Mouse (Mus musculus): ENCODE results near the gene Kif2c.
A peak's percentile ranks its signal among the peaks of the same experiment; 100 is the strongest.

Kif2c gene

DNA sequence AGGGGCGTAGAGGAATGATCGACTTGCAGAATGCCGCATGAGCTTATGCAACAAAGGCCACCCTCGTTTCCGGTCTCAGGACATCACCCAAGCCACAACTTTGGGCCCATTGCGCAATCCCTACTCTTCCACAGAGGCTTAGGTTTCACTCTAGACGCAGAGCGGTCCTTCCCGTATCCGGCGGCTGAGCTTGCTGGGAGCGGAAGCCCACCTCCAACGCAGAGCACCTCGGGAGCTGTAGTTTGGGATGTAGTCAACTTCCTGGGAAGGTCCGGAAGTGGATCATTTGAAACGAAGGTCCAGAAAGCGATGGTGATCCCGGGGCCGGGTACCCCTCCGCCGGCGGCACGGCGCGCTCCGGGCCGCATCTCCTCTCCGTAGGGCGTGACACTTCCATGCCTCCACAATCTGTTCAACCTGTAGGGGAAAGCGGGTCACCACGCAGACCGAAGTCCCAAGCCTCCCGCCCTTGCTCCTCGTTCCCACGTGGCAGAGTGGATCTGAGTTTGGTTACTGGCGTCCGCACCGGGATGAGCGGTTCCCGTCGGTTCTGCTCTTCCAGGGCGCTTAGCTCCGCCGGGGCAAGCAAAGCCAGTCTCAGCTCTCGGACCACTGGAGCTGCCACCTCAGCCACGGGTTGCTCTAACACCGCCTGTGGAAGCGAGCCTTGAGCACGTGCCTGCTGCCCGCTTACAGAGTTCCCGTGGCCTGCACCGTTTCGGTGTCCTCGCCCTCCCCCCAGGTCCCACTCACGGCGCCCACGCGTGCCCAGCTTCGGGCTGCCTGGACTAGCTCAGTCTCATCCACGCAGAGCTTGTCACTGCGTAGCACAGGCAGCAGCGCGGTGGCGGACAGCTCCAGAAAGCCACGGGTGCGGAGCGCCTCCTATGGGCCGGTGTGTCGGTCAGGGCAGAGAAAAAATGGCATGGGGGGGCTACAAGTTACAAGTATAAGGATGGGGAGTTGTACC lies 61.7 kb downstream of the Kif2c start:
- DNase-seq (ENCODE audit: low read depth, low spot score): peak; percentile 90

DNA sequence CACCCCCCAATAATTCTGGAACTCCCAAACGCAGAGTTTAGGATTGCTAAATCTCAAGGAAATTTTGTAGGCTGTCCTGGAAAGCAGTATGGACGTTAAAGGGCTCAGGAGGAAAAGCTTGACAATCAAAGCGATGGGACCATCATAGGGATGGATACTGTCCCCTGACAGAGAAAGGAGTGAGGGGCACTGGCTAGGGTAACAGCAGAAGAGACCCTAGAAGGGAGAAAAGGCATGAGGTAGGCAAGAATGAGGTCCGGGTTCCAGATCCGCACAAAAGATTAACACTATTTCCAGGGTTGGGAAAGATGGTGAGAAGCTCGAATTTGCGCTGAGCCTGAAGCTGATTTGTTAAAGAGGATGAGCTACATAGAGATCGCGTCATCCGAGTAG lies 62.4 kb downstream of the Kif2c start:
- DNase-seq (ENCODE audit: low read depth, low spot score): no peak

DNA sequence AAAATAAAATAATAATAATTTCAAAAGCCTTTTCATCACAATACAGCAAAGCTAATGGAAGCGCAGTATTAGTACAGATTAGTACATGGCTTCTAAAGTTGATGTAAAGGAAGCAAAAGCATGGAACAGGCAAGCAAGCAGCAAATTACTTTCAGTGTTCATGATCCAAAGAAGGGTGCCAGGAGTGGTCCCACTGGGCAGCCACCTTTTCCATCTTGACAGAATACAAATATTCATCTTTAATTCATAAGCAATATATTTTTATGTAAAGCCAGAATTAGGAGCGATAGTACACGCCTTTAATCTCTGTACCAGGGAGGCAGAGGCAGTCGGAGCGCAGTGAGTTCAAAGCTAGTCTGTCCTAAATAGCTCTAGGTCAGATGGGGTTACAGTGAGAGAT lies 62.8 kb downstream of the Kif2c start:
- DNase-seq (ENCODE audit: low read depth, low spot score): no peak

DNA sequence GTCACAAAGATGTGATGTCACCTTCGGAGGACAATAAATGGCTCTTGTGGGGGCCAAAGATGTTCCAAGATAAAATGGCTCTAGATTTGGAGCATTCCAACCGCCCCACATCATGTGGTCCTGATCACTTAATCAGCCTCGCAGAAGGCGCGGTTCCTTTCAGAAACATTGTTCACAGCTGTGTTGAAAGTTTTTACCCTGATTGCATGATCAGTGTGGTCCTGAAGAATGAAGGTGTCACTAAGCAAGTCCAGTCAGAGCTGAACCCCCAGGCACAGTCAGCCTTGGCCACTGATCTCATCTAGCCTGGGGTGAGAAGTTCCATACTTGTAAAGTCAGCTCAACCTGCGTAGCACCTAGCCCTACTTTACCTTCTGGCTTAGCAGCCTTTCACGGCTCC lies 64.5 kb downstream of the Kif2c start:
- no peak for DNase-seq (ENCODE audit: low read depth, low spot score)

DNA sequence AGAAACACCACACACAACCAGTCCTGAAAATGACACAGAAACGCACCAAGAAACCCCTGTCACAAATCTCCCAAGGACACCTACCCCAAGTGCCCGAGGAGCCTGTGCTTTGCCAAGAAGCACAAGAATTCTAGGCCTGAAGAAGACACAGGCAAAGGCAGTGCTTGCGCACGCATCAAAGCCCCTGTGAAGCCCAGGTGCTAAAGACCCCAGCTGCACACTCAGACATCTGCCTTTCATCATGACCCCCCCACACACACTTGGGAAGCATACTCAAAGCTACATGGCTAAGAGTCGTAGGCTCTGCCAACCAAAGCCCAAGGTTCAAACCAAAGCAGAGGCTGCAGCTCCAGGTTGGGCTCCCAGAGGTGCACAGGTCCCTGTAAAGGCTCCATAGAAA lies 66.8 kb downstream of the Kif2c start:
- DNase-seq (ENCODE audit: low read depth, low spot score): no peak

DNA sequence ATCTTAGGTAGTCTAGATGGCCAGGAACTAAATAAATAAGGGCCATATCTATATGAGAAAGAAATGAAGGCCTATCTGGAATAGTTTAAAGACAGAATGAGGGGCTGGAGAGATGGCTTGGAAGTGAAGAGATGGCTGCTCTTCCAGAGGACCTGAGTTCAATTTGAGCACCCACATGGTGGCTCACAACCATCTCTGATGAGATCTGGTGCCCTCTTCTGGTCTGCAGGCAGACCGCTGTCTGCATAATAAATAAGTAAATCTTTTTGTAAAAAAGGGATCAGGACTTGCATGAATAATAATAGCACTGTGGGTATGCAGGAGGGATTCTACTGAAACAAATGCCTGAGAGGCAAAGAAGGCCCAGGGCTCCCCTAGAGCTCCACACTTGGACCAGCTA lies 69.2 kb downstream of the Kif2c start:
- no peak for DNase-seq (ENCODE audit: low read depth, low spot score)

DNA sequence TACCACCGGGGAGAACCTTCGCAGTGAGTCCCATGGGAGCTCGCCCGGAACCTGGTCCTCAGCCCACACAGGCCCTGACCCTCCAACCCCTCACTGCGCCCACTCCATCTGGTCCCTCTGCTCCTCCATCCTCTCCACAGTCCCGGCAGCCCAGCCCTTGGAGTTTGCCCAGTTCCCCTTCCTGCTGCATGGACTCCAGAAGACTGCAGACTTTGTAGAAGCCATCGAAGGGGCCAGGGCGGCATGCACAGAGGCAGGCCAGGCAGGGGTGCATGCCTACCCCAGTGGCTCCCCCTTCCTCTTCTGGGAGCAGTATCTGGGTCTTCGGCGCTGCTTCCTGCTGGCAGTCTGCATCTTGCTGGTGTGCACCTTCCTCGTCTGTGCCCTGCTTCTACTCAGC lies 71.5 kb downstream of the Kif2c start:
- DNase-seq (ENCODE audit: low read depth, low spot score): no peak

DNA sequence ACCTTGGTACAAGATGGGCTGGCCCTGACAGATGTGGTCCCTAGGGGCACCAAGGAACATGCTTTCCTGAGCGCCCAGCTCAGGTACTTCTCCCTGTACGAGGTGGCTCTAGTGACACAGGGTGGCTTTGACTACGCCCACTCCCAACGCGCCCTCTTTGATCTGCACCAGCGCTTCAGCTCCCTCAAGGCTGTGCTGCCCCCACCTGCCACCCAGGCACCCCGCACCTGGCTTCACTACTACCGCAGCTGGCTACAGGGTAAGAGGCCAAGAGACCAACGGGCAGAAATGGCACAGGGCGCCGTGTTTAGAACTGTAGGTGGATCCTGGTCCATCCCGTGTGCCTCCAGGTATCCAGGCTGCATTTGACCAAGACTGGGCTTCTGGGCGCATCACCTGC lies 72.2 kb downstream of the Kif2c start:
- no peak for DNase-seq (ENCODE audit: low read depth, low spot score)
